Mouse (Mus musculus) midbrain, embryonic 10.5 days (tissue): ENCODE data around the gene Rpl15. TPM values are rescaled to one million over a fixed set of nuclear protein-coding genes. Genes with fewer than 3 reads are reported as not detected.
"Not testable (repeated sequence)": the region's sequence is repeated elsewhere in the genome, so short reads cannot be mapped to it uniquely, and the experiment has no call there.

Experiments
- DNase-seq: peaks from one replicate; pipeline ENCODE4 v3.0.0-alpha.2; 2017; ENCODE audit warnings: low spot score
- H3K27ac ChIP-seq: fragments of 300-500 bp; sonication (generic); replicated peaks from 2 replicates; pipeline ENCODE4 v1.5.1; 2016; ENCODE audit warnings: mild to moderate bottlenecking
- H3K27me3 ChIP-seq: fragments of 300-500 bp; sonication (generic); 2 replicates; pipeline ENCODE4 v1.6.1; 2016; ENCODE audit warnings: low read depth, mild to moderate bottlenecking; ENCODE audit not compliant: poor library complexity, severe bottlenecking
- H3K36me3 ChIP-seq: fragments of 300-500 bp; sonication (generic); 2 replicates; pipeline ENCODE4 v1.6.1; 2016; ENCODE audit warnings: mild to moderate bottlenecking, moderate library complexity
- H3K4me1 ChIP-seq: fragments of 300-500 bp; sonication (generic); 2 replicates; pipeline ENCODE4 v1.6.1; 2016
- H3K4me3 ChIP-seq: fragments of 300-500 bp; sonication (generic); 2 replicates; pipeline ENCODE4 v1.5.1; 2016; ENCODE audit warnings: mild to moderate bottlenecking, moderate library complexity
- H3K9me3 ChIP-seq: fragments of 300-500 bp; sonication (generic); replicated peaks from 2 replicates; pipeline ENCODE4 v1.6.1; 2016; ENCODE audit warnings: mild to moderate bottlenecking
- WGBS: fragments of 180-500 bp; shearing (Covaris S2); methylation state at CpG from one replicate; pipeline ENCODE4 v1.1.7; 2016; 5-methylcytosine and 5-hydroxymethylcytosine counted together
- polyA plus RNA-seq: library from polyadenylated mRNA; unstranded; fragments of >200 nt; fragmentation: Nextera tagmentation; extraction: Ambion mirVana; gene quantifications from 2 replicates; pipeline ENCODE4 v1.2.1, GENCODE M21; 2016

Rpl15 gene
- polyA plus RNA-seq, 1 experiment from 2014 or later: 446 TPM

DNA sequence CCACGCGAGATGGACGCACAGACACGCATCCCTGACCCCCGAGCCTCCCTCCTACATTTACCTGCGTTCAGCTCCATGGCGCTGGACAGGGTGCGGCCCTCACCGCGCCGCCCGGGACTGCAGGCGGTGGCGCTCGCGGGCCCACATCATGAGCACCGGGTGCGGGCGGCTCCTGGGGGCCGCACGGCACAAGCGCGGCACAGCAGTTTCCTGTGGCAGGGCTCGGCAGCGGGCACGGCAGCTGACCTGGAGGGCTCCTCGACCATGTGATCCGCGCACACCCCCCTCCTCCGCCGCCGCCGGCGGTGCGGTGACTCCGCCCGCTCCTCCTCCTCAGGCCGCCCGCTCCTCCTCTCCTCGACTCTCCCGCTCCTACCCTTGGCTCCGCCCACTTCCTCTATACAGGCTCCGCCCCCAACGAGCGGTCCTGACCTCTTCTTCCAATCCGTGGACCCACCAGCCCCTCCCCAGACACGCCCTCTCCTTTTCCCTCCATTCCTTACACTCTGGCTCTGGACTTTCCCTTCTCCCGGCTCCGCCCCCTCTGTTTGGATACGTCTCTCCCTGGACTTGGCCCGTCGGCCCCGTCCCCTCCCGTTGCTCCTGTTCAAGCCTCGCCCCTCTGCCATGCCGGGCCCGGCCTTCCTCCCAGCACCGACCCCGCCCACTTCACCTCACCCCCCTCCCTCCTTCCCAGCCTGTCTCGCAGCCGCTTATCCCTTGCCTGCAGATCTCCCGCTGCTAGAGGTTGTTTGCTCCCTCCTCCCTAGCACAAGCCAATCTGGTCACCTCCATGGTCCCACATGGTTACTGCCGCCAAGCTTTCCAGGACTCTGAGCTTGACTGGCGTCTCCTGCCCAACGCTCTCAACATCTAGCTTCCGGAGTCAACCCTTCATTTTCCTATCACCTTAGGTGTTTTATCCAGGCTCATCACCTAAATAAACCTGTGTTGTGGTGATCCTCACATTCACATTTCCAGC is 32.1 kb downstream of the Rpl15 start, which contains the start of gene Nr1d2:
TSS of gene Nr1d2 (minus strand) at position 378 of the 982 bp plus-strand sequence.
- Histone ChIP-seq H3K27me3 (no peaks in the 10 kb centered on the region), H3K27ac (peak within 1 kb of the TSS; percentile 84), H3K9me3 (peaks cover 5% of the 10 kb centered on the region; the same call in 1 of the 2 replicates), H3K36me3 (no peaks in the 10 kb centered on the region), H3K4me3 (peak within 1 kb of the TSS; percentile 84), H3K4me1 (peaks cover 28% of the 10 kb centered on the region)
- DNase-seq: peak; percentile 99
- WGBS: under 1% methylated on average over 65 of the region's 66 CpGs

GRCm38 (mm10) chr14:18238131-18238749 is 33.0 kb downstream of the Rpl15 start:
- no peaks in the 10 kb centered on the region for H3K27me3 ChIP-seq
- peaks cover under 1% of the 10 kb centered on the region; the same call in 1 of the 2 replicates for H3K9me3 ChIP-seq
- peaks cover 28% of the 10 kb centered on the region for H3K4me1 ChIP-seq
- H3K4me3 ChIP-seq: peak overlapping the region; percentile 84
- no peaks in the 10 kb centered on the region for H3K36me3 ChIP-seq
- under 1% methylated on average over 58 of the region's 71 CpGs for WGBS
- DNase-seq: peak; percentile 96
- H3K27ac ChIP-seq: peak overlapping the region; percentile 84

GRCm38 (mm10) chr14:18237381-18237780 is 33.8 kb downstream of the Rpl15 start:
- peak; percentile 28 for DNase-seq
- no peaks in the 10 kb centered on the region for H3K27me3 ChIP-seq
- no peak overlapping the region; the same call in 1 of the 2 replicates for H3K27ac ChIP-seq
- H3K9me3 ChIP-seq: no peaks in the 10 kb centered on the region; the same call in 1 of the 2 replicates
- peak overlapping the region; percentile 84 for H3K4me3 ChIP-seq
- no peaks in the 10 kb centered on the region for H3K36me3 ChIP-seq
- WGBS: 57% methylated on average over 4 of the region's 4 CpGs
- H3K4me1 ChIP-seq: peaks cover 28% of the 10 kb centered on the region

DNA sequence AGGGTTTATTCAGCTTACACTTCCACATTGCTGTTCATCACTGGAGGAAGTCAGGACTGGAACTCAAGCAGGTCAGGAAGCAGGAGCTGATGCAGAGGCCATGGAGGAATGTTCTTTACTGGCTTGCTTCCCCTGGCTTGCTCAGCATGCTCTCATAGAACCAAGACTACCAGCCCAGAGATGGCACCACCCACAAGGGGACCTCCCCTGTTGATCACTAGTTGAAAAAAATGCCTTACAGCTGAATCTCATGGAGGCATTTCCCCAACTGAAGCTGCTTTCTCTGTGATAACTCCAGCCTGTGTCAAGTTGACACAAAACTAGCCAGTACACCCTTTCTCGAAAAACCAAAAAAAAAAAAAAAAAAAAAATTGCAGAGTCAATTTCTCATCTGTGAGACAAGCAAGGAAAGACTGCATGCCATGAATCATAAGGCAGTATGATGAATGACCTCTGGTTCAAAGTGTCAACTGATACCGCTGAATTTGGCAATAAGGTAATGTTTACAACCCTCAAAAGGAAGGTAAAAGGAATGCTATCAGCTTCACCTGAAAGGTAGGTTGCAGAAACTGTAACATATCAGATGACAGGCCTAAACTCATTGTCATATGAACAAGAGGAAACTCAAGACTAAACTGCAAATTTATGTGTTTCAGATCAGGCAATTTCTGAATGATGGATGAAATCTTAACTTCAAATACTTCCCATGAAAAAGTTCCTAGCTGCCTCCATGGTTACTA is 34.5 kb downstream of the Rpl15 start:
- not testable (repeated sequence) for H3K27me3 ChIP-seq, H3K4me3 ChIP-seq, DNase-seq, H3K36me3 ChIP-seq, H3K9me3 ChIP-seq, H3K27ac ChIP-seq
- 85% methylated on average over 2 of the region's 2 CpGs for WGBS
- H3K4me1 ChIP-seq: peaks cover 28% of the 10 kb centered on the region

DNA sequence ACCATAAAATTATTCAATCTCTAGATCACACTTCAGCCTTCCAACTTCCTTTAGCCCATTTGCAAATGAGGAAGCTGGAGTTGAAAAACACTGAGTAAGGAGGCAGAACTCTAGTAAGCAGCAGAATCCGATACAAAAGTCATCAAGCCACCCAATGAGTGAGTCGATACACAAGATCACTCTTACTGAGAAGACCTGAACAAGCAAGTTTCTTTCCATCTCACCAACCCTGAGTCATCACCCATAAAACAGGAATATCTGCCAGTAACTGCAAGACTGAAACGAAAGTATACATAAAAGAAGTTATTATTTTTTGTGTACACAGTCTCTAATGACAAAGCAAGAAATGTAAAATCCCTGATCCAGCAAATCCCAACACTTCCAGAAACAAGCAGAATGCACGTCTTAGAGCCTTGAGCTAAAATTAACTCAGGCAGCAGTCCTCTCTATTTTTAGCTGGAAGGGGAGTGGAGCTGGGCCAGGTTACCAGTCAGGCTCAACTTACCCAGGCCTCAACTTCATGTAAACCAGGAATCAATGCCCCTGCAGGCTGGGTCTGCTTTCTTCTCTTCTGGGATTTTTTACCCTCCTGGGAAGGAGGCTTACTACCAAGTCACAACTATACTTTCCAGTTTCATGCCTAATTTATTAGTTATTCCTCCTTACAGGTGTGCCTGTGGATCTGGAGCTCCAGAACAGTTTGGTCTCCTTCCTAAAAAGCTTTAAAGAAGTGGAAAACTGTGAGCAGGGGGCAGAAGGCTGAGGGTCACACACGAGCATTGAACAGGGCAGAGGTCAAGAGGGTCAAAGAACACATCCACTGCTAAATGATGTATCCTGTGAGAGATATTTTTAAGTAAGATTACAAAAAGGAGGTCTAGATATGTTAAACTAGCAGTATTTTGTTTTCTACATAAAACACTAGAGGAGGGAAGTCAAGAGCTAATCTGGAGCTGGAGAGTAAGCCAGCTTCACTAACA is 36.9 kb downstream of the Rpl15 start:
- Histone ChIP-seq H3K4me1 (peaks cover 20% of the 10 kb centered on the region), H3K27me3 (no peaks in the 10 kb centered on the region), H3K27ac (no peak overlapping the region), H3K4me3 (no peak overlapping the region), H3K9me3 (no peaks in the 10 kb centered on the region; the same call in 1 of the 2 replicates), H3K36me3 (no peaks in the 10 kb centered on the region)
- DNase-seq: no peak
- 64% methylated on average over 5 of the region's 5 CpGs for WGBS

DNA sequence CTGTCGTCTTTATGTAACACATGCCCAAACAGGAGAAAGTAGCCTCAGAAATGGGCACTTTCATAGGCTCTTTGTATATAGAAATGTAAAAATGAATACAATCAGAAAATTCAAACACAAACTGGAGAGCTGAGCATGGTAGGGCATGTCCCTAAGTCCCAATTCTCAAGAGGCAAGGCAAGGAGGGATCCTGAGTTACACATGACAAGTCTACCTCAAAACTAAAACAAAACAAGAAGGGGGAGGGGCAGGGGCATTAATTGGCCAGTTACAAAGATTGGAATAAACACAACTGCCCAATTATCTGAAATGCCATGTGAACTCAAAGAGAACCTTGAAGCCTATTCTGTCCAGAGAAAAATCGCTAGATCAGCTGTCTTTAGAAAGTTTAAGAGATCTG is 38.1 kb downstream of the Rpl15 start:
- no peak for DNase-seq
- Histone ChIP-seq H3K9me3 (no peaks in the 10 kb centered on the region), H3K4me1 (peaks cover 18% of the 10 kb centered on the region), H3K27me3 (no peaks in the 10 kb centered on the region), H3K27ac (no peak overlapping the region), H3K36me3 (no peaks in the 10 kb centered on the region), H3K4me3 (no peak overlapping the region)
- WGBS: 83% methylated on average over 2 of the region's 2 CpGs

- not testable (repeated sequence) for H3K4me1 ChIP-seq, H3K9me3 ChIP-seq, H3K27me3 ChIP-seq, DNase-seq, H3K4me3 ChIP-seq, H3K36me3 ChIP-seq, H3K27ac ChIP-seq
- 94% methylated on average over 8 of the region's 8 CpGs for WGBS
These were observed 39.3 kb downstream of the Rpl15 start for GRCm38 (mm10) chr14:18231866-18232265.

DNA sequence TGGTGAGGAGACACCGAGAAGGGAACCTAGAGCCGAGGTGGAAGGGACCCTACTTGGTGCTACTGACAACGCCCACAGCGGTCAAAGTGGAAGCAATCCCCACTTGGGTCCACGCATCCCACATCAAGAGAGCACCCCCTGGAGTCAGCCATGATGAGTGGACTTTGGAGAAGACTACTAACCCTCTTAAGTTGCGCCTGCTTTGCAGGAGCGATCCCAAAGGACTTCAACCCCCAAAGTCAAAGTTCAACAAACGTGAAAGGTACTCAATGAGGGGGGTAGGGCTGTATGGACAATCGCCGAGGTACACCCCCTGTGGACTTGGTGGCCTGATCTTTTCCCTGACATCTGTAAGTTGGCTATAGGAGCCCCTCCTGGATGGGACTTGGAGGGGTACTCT is 41.4 kb downstream of the Rpl15 start:
- WGBS: 94% methylated on average over 10 of the region's 10 CpGs
- H3K27ac ChIP-seq, DNase-seq, H3K36me3 ChIP-seq, H3K4me3 ChIP-seq, H3K9me3 ChIP-seq, H3K27me3 ChIP-seq, H3K4me1 ChIP-seq: not testable (repeated sequence)

DNA sequence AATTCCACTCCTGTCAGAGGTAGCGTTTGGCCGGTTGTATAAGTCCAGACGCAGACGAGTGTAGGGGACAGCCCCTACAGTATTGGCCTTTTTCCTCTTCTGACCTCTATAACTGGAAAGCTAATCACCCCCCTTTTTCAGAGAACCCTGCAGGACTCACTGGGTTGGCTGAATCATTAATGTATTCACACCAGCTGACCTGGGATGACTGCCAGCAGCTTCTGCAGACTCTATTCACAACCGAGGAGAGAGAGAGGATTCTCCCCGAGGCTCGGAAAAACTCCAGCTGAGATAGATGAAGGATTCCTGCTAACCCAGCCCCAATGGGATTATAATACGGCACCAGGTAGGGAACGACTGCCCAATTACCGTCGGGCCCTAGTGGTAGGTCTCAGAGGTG is 45.0 kb downstream of the Rpl15 start:
- H3K9me3 ChIP-seq, H3K27ac ChIP-seq, H3K27me3 ChIP-seq, H3K36me3 ChIP-seq, H3K4me3 ChIP-seq, H3K4me1 ChIP-seq, DNase-seq: not testable (repeated sequence)
- WGBS: 86% methylated on average over 11 of the region's 11 CpGs

DNA sequence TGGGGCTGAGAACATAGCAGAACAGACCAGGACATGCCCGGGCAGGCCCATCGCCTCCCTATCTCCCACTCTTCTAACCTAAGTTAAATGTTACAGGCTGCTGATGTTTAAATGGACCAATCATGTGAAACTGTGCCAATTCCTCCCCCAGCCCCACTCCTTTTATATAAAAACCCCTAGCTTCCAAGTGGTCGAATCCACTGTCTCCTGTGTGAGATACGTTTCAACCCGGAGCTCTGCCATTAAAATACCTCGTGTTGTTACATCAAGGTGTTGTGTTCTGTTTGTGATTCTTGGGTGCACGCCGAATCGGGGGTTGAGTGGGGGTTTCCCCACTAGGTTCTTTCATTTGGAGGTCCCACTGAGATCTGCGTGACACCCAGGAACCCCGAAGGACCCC is 45.8 kb downstream of the Rpl15 start:
- H3K36me3 ChIP-seq, H3K27ac ChIP-seq, H3K27me3 ChIP-seq, H3K4me1 ChIP-seq, H3K9me3 ChIP-seq, DNase-seq, H3K4me3 ChIP-seq: not testable (repeated sequence)
- WGBS: 95% methylated on average over 11 of the region's 11 CpGs

DNA sequence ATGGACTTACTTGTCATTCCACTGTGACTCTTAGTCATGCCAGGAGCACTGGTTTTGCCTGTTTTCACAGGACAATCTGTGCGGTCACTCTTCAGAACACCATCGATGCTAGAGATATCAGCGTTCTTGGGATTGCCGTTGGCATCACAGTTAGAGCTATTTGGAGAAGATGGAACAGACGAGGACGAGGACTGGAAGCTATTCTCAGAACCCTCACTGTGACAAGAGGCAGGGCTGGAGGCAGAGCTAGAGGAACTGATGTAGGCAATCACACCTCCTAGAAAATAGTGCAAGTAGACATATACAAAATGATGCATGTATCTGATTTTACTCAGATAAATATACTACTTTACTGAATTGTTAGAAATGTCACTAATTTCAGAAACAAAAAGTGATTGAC is 49.2 kb downstream of the Rpl15 start:
- no peaks in the 10 kb centered on the region for H3K4me1 ChIP-seq
- H3K27me3 ChIP-seq: no peaks in the 10 kb centered on the region
- no peaks in the 10 kb centered on the region for H3K36me3 ChIP-seq
- H3K27ac ChIP-seq: no peak overlapping the region
- no peak for DNase-seq
- no peaks in the 10 kb centered on the region for H3K9me3 ChIP-seq
- 90% methylated on average over 6 of the region's 6 CpGs for WGBS
- no peak overlapping the region for H3K4me3 ChIP-seq
